Mouse (Mus musculus): ENCODE measurements around the gene Myo1e.

DNA sequence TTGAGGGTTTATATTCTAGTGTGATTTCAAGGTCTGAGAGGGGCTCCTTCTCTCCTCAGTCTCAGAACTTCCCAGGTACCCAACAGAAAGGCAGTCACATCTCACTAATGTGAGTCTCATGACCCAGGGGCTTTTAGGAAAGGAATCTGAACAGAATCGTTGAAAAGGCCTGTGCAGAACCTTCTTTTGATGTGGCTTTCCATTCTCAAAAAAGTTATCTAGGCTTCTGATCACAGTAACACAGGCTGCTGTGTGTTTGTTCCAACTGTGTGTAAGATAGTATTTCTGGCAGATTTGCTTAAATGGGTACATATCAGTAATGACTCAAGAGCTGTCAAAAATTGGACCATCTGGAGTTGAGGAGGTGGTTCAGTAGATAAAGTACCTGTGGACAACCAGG lies 102.9 kb downstream of the Myo1e start:
- no peak for TF ChIP-seq CTCF (IDR thresholded peaks at IDR 0.05; ENCODE audit: borderline replicate concordance, extremely low read depth, insufficient read depth, insufficient read length)
- TF ChIP-seq POLR2A (IDR thresholded peaks at IDR 0.05; ENCODE audit: borderline replicate concordance, extremely low read depth, insufficient read depth, insufficient read length, poor library complexity, severe bottlenecking): no peak
